ENCODE assay signal across 19 mouse cellular contexts in genomic region chr5:21574386-21575209, GRCm38 (mm10). TPM values are rescaled to one million over a fixed set of nuclear protein-coding genes. Genes with fewer than 3 reads are reported as not detected.
DNase-seq lines count a peak whose midpoint lies in the region; ATAC-seq and TF ChIP-seq lines count a peak whose summit lies in the region.
"Had no signal": no experiment of that assay in that cellular context is flagged by ENCODE, and none has a peak within 500 bp of the region (broad histone marks: within the 10 kb centered on the region; RNA-seq: fewer than 3 reads in every experiment).

No protein-coding gene starts in this region.

- WGBS in heart, embryonic 10.5 days = 68% methylated on average over 21 of the region's 21 CpGs
- WGBS in midbrain, embryonic 11.5 days = 88% methylated on average over 21 of the region's 21 CpGs
- 86% methylated on average over 21 of the region's 21 CpGs for WGBS in midbrain, embryonic 10.5 days
- WGBS in limb, embryonic 11.5 days = 70% methylated on average over 21 of the region's 21 CpGs

- H3K4me2 ChIP-seq in midbrain, embryonic 11.5 days = no peak overlapping the region
- no peak overlapping the region for H3K4me2 ChIP-seq in limb, embryonic 11.5 days (ENCODE audit: low read depth, severe bottlenecking)
- H3K4me2 ChIP-seq: embryonic facial prominence, embryonic 15.5 days; hindbrain, embryonic 12.5 days; lung, embryonic 14.5 days; neural tube, embryonic 12.5 days had no signal

- no peak for ATAC-seq in midbrain, embryonic 11.5 days (ENCODE audit: low FRiP score)
- no peak for ATAC-seq in limb, embryonic 11.5 days (ENCODE audit: insufficient number of reproducible peaks, low FRiP score, low TSS enrichment, low read depth)
- ATAC-seq in megakaryocyte progenitor cell, adult 5-6 weeks (replicated peaks; ENCODE audit: poor library complexity) = peak; percentile 83
- ATAC-seq: forebrain, embryonic 16.5 days; intestine, postnatal 0 days had no signal

- TF ChIP-seq CTCF in gastrocnemius, adult 2 months (IDR thresholded peaks at IDR 0.05) = no peak

- no peaks in the 10 kb centered on the region for H3K27me3 ChIP-seq in heart, embryonic 10.5 days (ENCODE audit: insufficient read depth, poor library complexity, severe bottlenecking)
- no peaks in the 10 kb centered on the region for H3K27me3 ChIP-seq in midbrain, embryonic 11.5 days (ENCODE audit: control insufficient read depth, insufficient read depth, low read length)
- H3K27me3 ChIP-seq in midbrain, embryonic 10.5 days (ENCODE audit: low read depth, poor library complexity, severe bottlenecking) = no peaks in the 10 kb centered on the region
- no peaks in the 10 kb centered on the region for H3K27me3 ChIP-seq in limb, embryonic 11.5 days (ENCODE audit: control insufficient read depth, insufficient read depth, low read length)
- H3K27me3 ChIP-seq: embryonic facial prominence, embryonic 15.5 days; hindbrain, embryonic 12.5 days; neural tube, embryonic 12.5 days had no signal

- DNase-seq in heart, embryonic 10.5 days (ENCODE audit: low spot score) = no peak
- DNase-seq in heart, adult 9 months (ENCODE audit: low spot score in 2 of 2) = no peak
- peak; percentile 67 for DNase-seq in midbrain, embryonic 11.5 days (ENCODE audit: low spot score, missing footprints)
- DNase-seq in midbrain, embryonic 10.5 days (ENCODE audit: low spot score) = no peak
- DNase-seq in limb, embryonic 11.5 days (ENCODE audit: low spot score) = no peak
- no peak for DNase-seq in gastrocnemius, adult 2 months
- no peak for DNase-seq in retina, postnatal 1 day
- DNase-seq: cerebellum, adult 9-10 months; lung, embryonic 14.5 days; right cerebral cortex, postnatal 25 days; thymus, adult 2 months had no signal

- H3K9me3 ChIP-seq in heart, embryonic 10.5 days = no peaks in the 10 kb centered on the region
- no peaks in the 10 kb centered on the region for H3K9me3 ChIP-seq in midbrain, embryonic 11.5 days (ENCODE audit: control insufficient read depth, low read length)
- H3K9me3 ChIP-seq in midbrain, embryonic 10.5 days (replicated peaks) = no peaks in the 10 kb centered on the region
- no peaks in the 10 kb centered on the region for H3K9me3 ChIP-seq in limb, embryonic 11.5 days (ENCODE audit: control insufficient read depth, low read length)
- H3K9me3 ChIP-seq: embryonic facial prominence, embryonic 15.5 days; hindbrain, embryonic 12.5 days; neural tube, embryonic 12.5 days had no signal

- no peak overlapping the region for H3K9ac ChIP-seq in midbrain, embryonic 11.5 days (ENCODE audit: low read length)
- no peak overlapping the region for H3K9ac ChIP-seq in limb, embryonic 11.5 days (ENCODE audit: low read length)
- H3K9ac ChIP-seq: embryonic facial prominence, embryonic 15.5 days; hindbrain, embryonic 12.5 days; lung, embryonic 14.5 days; neural tube, embryonic 12.5 days had no signal

- H3K4me1 ChIP-seq in heart, embryonic 10.5 days = peaks cover 11% of the 10 kb centered on the region; the same call in 1 of the 2 replicates
- H3K4me1 ChIP-seq in midbrain, embryonic 11.5 days (ENCODE audit: control insufficient read depth, insufficient read depth, low read length) = no peaks in the 10 kb centered on the region
- H3K4me1 ChIP-seq in midbrain, embryonic 10.5 days = no peaks in the 10 kb centered on the region
- peaks cover 7% of the 10 kb centered on the region; the same call in 1 of the 2 replicates for H3K4me1 ChIP-seq in limb, embryonic 11.5 days (ENCODE audit: control insufficient read depth, insufficient read depth, low read length)
- H3K4me1 ChIP-seq: embryonic facial prominence, embryonic 15.5 days; hindbrain, embryonic 12.5 days; neural tube, embryonic 12.5 days had no signal

- peak overlapping the region; percentile 29; the same call in 1 of the 2 replicates for H3K27ac ChIP-seq in heart, embryonic 10.5 days
- no peak overlapping the region for H3K27ac ChIP-seq in midbrain, embryonic 11.5 days (ENCODE audit: low read depth, low read length)
- no peak overlapping the region for H3K27ac ChIP-seq in midbrain, embryonic 10.5 days (replicated peaks)
- 0 out of 2 replicates have a peak overlapping the region, but pooled peaks have one; percentile 26 for H3K27ac ChIP-seq in limb, embryonic 11.5 days (replicated peaks; ENCODE audit: low read depth, low read length)
- H3K27ac ChIP-seq in gastrocnemius, adult 2 months = no peak overlapping the region
- H3K27ac ChIP-seq: embryonic facial prominence, embryonic 15.5 days; hindbrain, embryonic 12.5 days; kidney, postnatal 0 days; macrophage; neural tube, embryonic 12.5 days had no signal

- no peak overlapping the region for H3K4me3 ChIP-seq in heart, embryonic 10.5 days
- no peak overlapping the region for H3K4me3 ChIP-seq in midbrain, embryonic 11.5 days (ENCODE audit: low read depth, low read length)
- no peak overlapping the region for H3K4me3 ChIP-seq in midbrain, embryonic 10.5 days
- no peak overlapping the region for H3K4me3 ChIP-seq in limb, embryonic 11.5 days (ENCODE audit: low read depth, low read length)
- H3K4me3 ChIP-seq in gastrocnemius, adult 2 months = no peak overlapping the region
- H3K4me3 ChIP-seq: embryonic facial prominence, embryonic 15.5 days; hindbrain, embryonic 12.5 days; neural tube, embryonic 12.5 days had no signal

- intact Hi-C loops in gastrocnemius, adult 2 months (cut with DNase I) = no loop called here

- H3K36me3 ChIP-seq in heart, embryonic 10.5 days = no peaks in the 10 kb centered on the region
- no peaks in the 10 kb centered on the region for H3K36me3 ChIP-seq in midbrain, embryonic 11.5 days (ENCODE audit: control insufficient read depth, insufficient read depth, low read length)
- H3K36me3 ChIP-seq in midbrain, embryonic 10.5 days = no peaks in the 10 kb centered on the region
- no peaks in the 10 kb centered on the region for H3K36me3 ChIP-seq in limb, embryonic 11.5 days (ENCODE audit: control insufficient read depth, insufficient read depth, low read length)
- H3K36me3 ChIP-seq: hindbrain, embryonic 12.5 days; neural tube, embryonic 12.5 days had no signal

RNA-seq across cellular contexts. Expression of gene Lrrc17, which starts 31.2 kb away (rescaled TPM):
- 3.0 and 9.9 TPM in 2 replicates for polyA plus RNA-seq in heart, embryonic 10.5 days (2016; fragmentation: Nextera tagmentation; extraction: Ambion mirVana)
- polyA plus RNA-seq in midbrain, embryonic 11.5 days (2014; fragmentation: Nextera tagmentation; extraction: Ambion mirVana) = 14.0 and 17.0 TPM in 2 replicates
- 5.6 and 10.6 TPM in 2 replicates for polyA plus RNA-seq in midbrain, embryonic 10.5 days (2016; fragmentation: Nextera tagmentation; extraction: Ambion mirVana)
- polyA plus RNA-seq in limb, embryonic 11.5 days (2014; fragmentation: Nextera tagmentation; extraction: Ambion mirVana) = 32.4 and 34.3 TPM in 2 replicates
- total RNA-seq in megakaryocyte progenitor cell, adult 5-6 weeks (2015) = not detected in 2 replicates
- not detected in 2 replicates for total RNA-seq in megakaryocyte progenitor cell, adult 5-6 weeks (2017)
- 1 to 10 TPM; 1.0 to 1.8 TPM for total RNA-seq in gastrocnemius, adult 2 months (2021)
- polyA plus RNA-seq: macrophage had no signal

Comparison
In these comparisons a context has a peak if more than half of its experiments do, and no peak if none do; other contexts are left out.
1. H3K27ac ChIP-seq: peak in heart, embryonic 10.5 days (single experiment) and limb, embryonic 11.5 days (single experiment); none in midbrain, embryonic 11.5 days (single experiment), midbrain, embryonic 10.5 days (single experiment) and gastrocnemius, adult 2 months (single experiment).